Mouse (Mus musculus): ENCODE data around the gene Ezr. TPM values are rescaled to one million over a fixed set of nuclear protein-coding genes. Genes with fewer than 3 reads are reported as not detected.
A peak's percentile ranks its signal among the peaks of the same experiment; 100 is the strongest.

The Ezr gene
- polyA plus RNA-seq, 1 experiment from 2014 or later: 55.0 TPM

GRCm38 (mm10) chr17:6783756-6784357, 1.3 kb upstream of the Ezr start:
- peak overlapping the region; percentile 87 for H3K4me3 ChIP-seq
- H3K36me3 ChIP-seq (replicated peaks): no peaks in the 10 kb centered on the region
- no peak for DNase-seq (ENCODE audit: low spot score)
- H3K9me3 ChIP-seq: no peaks in the 10 kb centered on the region
- H3K27ac ChIP-seq (replicated peaks): peak overlapping the region; percentile 92
- H3K27me3 ChIP-seq (replicated peaks; ENCODE audit: low read depth, poor library complexity, severe bottlenecking): peaks cover 50% of the 10 kb centered on the region
- H3K4me1 ChIP-seq: peaks cover 34% of the 10 kb centered on the region
- WGBS: 37% methylated on average over 10 of the region's 10 CpGs

- peak; percentile 76 for DNase-seq (ENCODE audit: low spot score)
- H3K27me3 ChIP-seq (replicated peaks; ENCODE audit: low read depth, poor library complexity, severe bottlenecking): peaks cover 50% of the 10 kb centered on the region
- H3K27ac ChIP-seq (replicated peaks): peak overlapping the region; percentile 92
- no peaks in the 10 kb centered on the region for H3K36me3 ChIP-seq (replicated peaks)
- WGBS: under 1% methylated on average over 58 of the region's 58 CpGs
- no peaks in the 10 kb centered on the region for H3K9me3 ChIP-seq
- H3K4me1 ChIP-seq: peaks cover 40% of the 10 kb centered on the region
- H3K4me3 ChIP-seq: peak overlapping the region; percentile 87
These were observed 550 bp upstream of the Ezr start for GRCm38 (mm10) chr17:6783006-6783661.

- Histone ChIP-seq H3K36me3 (replicated peaks) (no peaks in the 10 kb centered on the region), H3K4me1 (peaks cover 50% of the 10 kb centered on the region), H3K4me3 (peak overlapping the region; percentile 87), H3K9me3 (no peaks in the 10 kb centered on the region), H3K27ac (replicated peaks) (peak overlapping the region; percentile 92), H3K27me3 (replicated peaks; ENCODE audit: low read depth, poor library complexity, severe bottlenecking) (peaks cover 46% of the 10 kb centered on the region)
- DNase-seq (ENCODE audit: low spot score): no peak
- 1% methylated on average over 21 of the region's 21 CpGs for WGBS
These were observed 504 bp downstream of the Ezr start for GRCm38 (mm10) chr17:6782033-6782526.

- no peak for DNase-seq (ENCODE audit: low spot score)
- Histone ChIP-seq H3K9me3 (no peaks in the 10 kb centered on the region), H3K4me3 (peak overlapping the region; percentile 87), H3K36me3 (replicated peaks) (no peaks in the 10 kb centered on the region), H3K27ac (replicated peaks) (no peak overlapping the region), H3K27me3 (replicated peaks; ENCODE audit: low read depth, poor library complexity, severe bottlenecking) (peaks cover 46% of the 10 kb centered on the region), H3K4me1 (peaks cover 58% of the 10 kb centered on the region)
- 55% methylated on average over 6 of the region's 6 CpGs for WGBS
These were observed 1.3 kb downstream of the Ezr start for GRCm38 (mm10) chr17:6781273-6781672.

- Histone ChIP-seq H3K36me3 (replicated peaks) (no peaks in the 10 kb centered on the region), H3K4me1 (peaks cover 64% of the 10 kb centered on the region), H3K4me3 (peak overlapping the region; percentile 87; the same call in 1 of the 2 replicates)
These were observed 2.0 kb downstream of the Ezr start for GRCm38 (mm10) chr17:6780521-6781115.

GRCm38 (mm10) chr17:6779632-6780031, 3.0 kb downstream of the Ezr start:
- 27% methylated on average over 7 of the region's 7 CpGs for WGBS
- DNase-seq (ENCODE audit: low spot score): peak; percentile 49
- peaks cover 46% of the 10 kb centered on the region for H3K27me3 ChIP-seq (replicated peaks; ENCODE audit: low read depth, poor library complexity, severe bottlenecking)
- H3K27ac ChIP-seq (replicated peaks): peak overlapping the region; percentile 78
- peak overlapping the region; percentile 59 for H3K4me3 ChIP-seq
- H3K9me3 ChIP-seq: no peaks in the 10 kb centered on the region
- peaks cover 71% of the 10 kb centered on the region for H3K4me1 ChIP-seq
- H3K36me3 ChIP-seq (replicated peaks): no peaks in the 10 kb centered on the region

More at GRCm38 (mm10) chr17:6780521-6781115, 2.0 kb downstream of the Ezr start:
- DNase-seq (ENCODE audit: low spot score): no peak
- 62% methylated on average over 4 of the region's 4 CpGs for WGBS
- no peak overlapping the region for H3K27ac ChIP-seq (replicated peaks)
- H3K9me3 ChIP-seq: no peaks in the 10 kb centered on the region
- peaks cover 46% of the 10 kb centered on the region for H3K27me3 ChIP-seq (replicated peaks; ENCODE audit: low read depth, poor library complexity, severe bottlenecking)

- peaks cover 42% of the 10 kb centered on the region for H3K27me3 ChIP-seq (replicated peaks; ENCODE audit: low read depth, poor library complexity, severe bottlenecking)
- peak overlapping the region; percentile 59 for H3K4me3 ChIP-seq
- H3K27ac ChIP-seq (replicated peaks): peak overlapping the region; percentile 78
- DNase-seq (ENCODE audit: low spot score): peak; percentile 73
- peaks cover 67% of the 10 kb centered on the region for H3K4me1 ChIP-seq
- H3K36me3 ChIP-seq (replicated peaks): no peaks in the 10 kb centered on the region
- WGBS: 7% methylated on average over 23 of the region's 23 CpGs
- H3K9me3 ChIP-seq: no peaks in the 10 kb centered on the region
These were observed 3.6 kb downstream of the Ezr start for GRCm38 (mm10) chr17:6778771-6779509.

- peak overlapping the region; percentile 59 for H3K4me3 ChIP-seq
- peaks cover 66% of the 10 kb centered on the region for H3K4me1 ChIP-seq
- H3K27ac ChIP-seq (replicated peaks): peak overlapping the region; percentile 78
- peak; percentile 55 for DNase-seq (ENCODE audit: low spot score)
- no peaks in the 10 kb centered on the region for H3K36me3 ChIP-seq (replicated peaks)
- peaks cover 36% of the 10 kb centered on the region for H3K27me3 ChIP-seq (replicated peaks; ENCODE audit: low read depth, poor library complexity, severe bottlenecking)
- H3K9me3 ChIP-seq: no peaks in the 10 kb centered on the region
- 2% methylated on average over 9 of the region's 9 CpGs for WGBS
These were observed 4.3 kb downstream of the Ezr start for GRCm38 (mm10) chr17:6778332-6778683.

- Histone ChIP-seq H3K4me1 (peaks cover 66% of the 10 kb centered on the region), H3K36me3 (replicated peaks) (no peaks in the 10 kb centered on the region), H3K9me3 (no peaks in the 10 kb centered on the region), H3K27me3 (replicated peaks; ENCODE audit: low read depth, poor library complexity, severe bottlenecking) (peaks cover 36% of the 10 kb centered on the region), H3K4me3 (peak overlapping the region; percentile 59; the same call in 1 of the 2 replicates), H3K27ac (replicated peaks) (no peak overlapping the region; the same call in 1 of the 2 replicates)
- 64% methylated on average over 12 of the region's 12 CpGs for WGBS
- DNase-seq (ENCODE audit: low spot score): no peak
These were observed 4.8 kb downstream of the Ezr start for GRCm38 (mm10) chr17:6777629-6778331.

GRCm38 (mm10) chr17:6777061-6777460, 5.5 kb downstream of the Ezr start:
- Histone ChIP-seq H3K4me1 (peaks cover 64% of the 10 kb centered on the region), H3K27me3 (replicated peaks; ENCODE audit: low read depth, poor library complexity, severe bottlenecking) (peaks cover 31% of the 10 kb centered on the region), H3K9me3 (no peaks in the 10 kb centered on the region), H3K4me3 (no peak overlapping the region), H3K36me3 (replicated peaks) (no peaks in the 10 kb centered on the region), H3K27ac (replicated peaks) (peak overlapping the region; percentile 41; the same call in 1 of the 2 replicates)
- WGBS: 68% methylated on average over 6 of the region's 6 CpGs
- DNase-seq (ENCODE audit: low spot score): no peak

GRCm38 (mm10) chr17:6776576-6776975, 6.0 kb downstream of the Ezr start:
- Histone ChIP-seq H3K4me1 (peaks cover 64% of the 10 kb centered on the region), H3K36me3 (replicated peaks) (no peaks in the 10 kb centered on the region), H3K9me3 (no peaks in the 10 kb centered on the region), H3K27me3 (replicated peaks; ENCODE audit: low read depth, poor library complexity, severe bottlenecking) (peaks cover 26% of the 10 kb centered on the region), H3K27ac (replicated peaks) (peak overlapping the region; percentile 71), H3K4me3 (no peak overlapping the region)
- 31% methylated on average over 5 of the region's 5 CpGs for WGBS
- DNase-seq (ENCODE audit: low spot score): no peak

- peaks cover 22% of the 10 kb centered on the region for H3K27me3 ChIP-seq (replicated peaks; ENCODE audit: low read depth, poor library complexity, severe bottlenecking)
- H3K36me3 ChIP-seq (replicated peaks): no peaks in the 10 kb centered on the region
- H3K9me3 ChIP-seq: no peaks in the 10 kb centered on the region
- H3K27ac ChIP-seq (replicated peaks): peak overlapping the region; percentile 71
- H3K4me1 ChIP-seq: peaks cover 66% of the 10 kb centered on the region
- H3K4me3 ChIP-seq: no peak overlapping the region
- WGBS: 60% methylated on average over 6 of the region's 6 CpGs
- no peak for DNase-seq (ENCODE audit: low spot score)
These were observed 6.5 kb downstream of the Ezr start for GRCm38 (mm10) chr17:6776123-6776522.
